Mouse (Mus musculus): ENCODE results near the gene Zfp90. TPM values are rescaled to one million over a fixed set of nuclear protein-coding genes. Genes with fewer than 3 reads are reported as not detected.

Zfp90 gene
- polyA plus RNA-seq, 1 experiment, result 3.9 TPM

GRCm38 (mm10) chr8:106454036-106454435 lies 38.9 kb downstream of the Zfp90 start:
- Histone ChIP-seq H3K79me2 (ENCODE audit: control insufficient read depth, insufficient read depth) (no peaks in the 10 kb centered on the region), H3K36me3 (ENCODE audit: control insufficient read depth, insufficient read depth) (no peaks in the 10 kb centered on the region), H3K27me3 (ENCODE audit: control insufficient read depth, insufficient read depth, insufficient read length) (no peaks in the 10 kb centered on the region), H3ac (ENCODE audit: control insufficient read depth, insufficient read length) (no peak overlapping the region), H3K4me3 (no peak overlapping the region), H3K4me2 (ENCODE audit: low read depth) (no peak overlapping the region)
- no peak for TF ChIP-seq MYOD1 (IDR thresholded peaks at IDR 0.05; ENCODE audit: control insufficient read depth in 1 of 3, insufficient read length in 2 of 3, low read depth in 2 of 3)

- Histone ChIP-seq H3ac (ENCODE audit: control insufficient read depth, insufficient read length) (no peak overlapping the region), H3K79me2 (ENCODE audit: control insufficient read depth, insufficient read depth) (no peaks in the 10 kb centered on the region), H3K4me3 (no peak overlapping the region), H3K27me3 (ENCODE audit: control insufficient read depth, insufficient read depth, insufficient read length) (no peaks in the 10 kb centered on the region), H3K4me2 (ENCODE audit: low read depth) (no peak overlapping the region), H3K36me3 (ENCODE audit: control insufficient read depth, insufficient read depth) (no peaks in the 10 kb centered on the region)
- TF ChIP-seq REST (IDR thresholded peaks at IDR 0.05; ENCODE audit: insufficient read depth, insufficient read length) (no peak), CEBPB (IDR thresholded peaks at IDR 0.05; ENCODE audit: insufficient read depth, poor library complexity, severe bottlenecking) (no peak), MYOG (IDR thresholded peaks at IDR 0.05; ENCODE audit: control insufficient read depth in 1 of 3, insufficient read depth in 1 of 3, insufficient read length in 2 of 3, low read depth in 2 of 3) (no peak), USF1 (IDR thresholded peaks at IDR 0.05; ENCODE audit: low read depth) (no peak), TCF12 (IDR thresholded peaks at IDR 0.05; ENCODE audit: insufficient read depth, poor library complexity, severe bottlenecking) (no peak), POLR2AphosphoS2 (IDR thresholded peaks at IDR 0.05; ENCODE audit: insufficient read length, low read depth) (no peak), MAX (IDR thresholded peaks at IDR 0.05; ENCODE audit: low read depth) (no peak), MYOD1 (IDR thresholded peaks at IDR 0.05; ENCODE audit: control insufficient read depth in 1 of 3, insufficient read length in 2 of 3, low read depth in 2 of 3) (no peak)
Measured at GRCm38 (mm10) chr8:106462131-106462530, 47.0 kb downstream of the Zfp90 start.

- H3K4me3 ChIP-seq, result no peak overlapping the region
- TF ChIP-seq SRF (IDR thresholded peaks at IDR 0.05; ENCODE audit: control insufficient read depth, insufficient read length, low read depth) (no peak), CEBPB (IDR thresholded peaks at IDR 0.05; ENCODE audit: insufficient read depth, poor library complexity, severe bottlenecking) (no peak), POLR2A (IDR thresholded peaks at IDR 0.05; ENCODE audit: insufficient read length, low read depth) (no peak), MYOG (IDR thresholded peaks at IDR 0.05; ENCODE audit: control insufficient read depth in 1 of 3, insufficient read depth in 1 of 3, insufficient read length in 2 of 3, low read depth in 2 of 3) (no peak), POLR2AphosphoS2 (IDR thresholded peaks at IDR 0.05; ENCODE audit: insufficient read length, low read depth) (no peak), MAX (IDR thresholded peaks at IDR 0.05; ENCODE audit: low read depth) (no peak), TCF3 (IDR thresholded peaks at IDR 0.05; ENCODE audit: insufficient read length, low read depth) (no peak), USF1 (IDR thresholded peaks at IDR 0.05; ENCODE audit: low read depth) (no peak), E2F4 (IDR thresholded peaks at IDR 0.05; ENCODE audit: insufficient read depth) (no peak)
- no peaks in the 10 kb centered on the region for H3K27me3 ChIP-seq (ENCODE audit: control insufficient read depth, insufficient read depth, insufficient read length)
- H3K79me2 ChIP-seq (ENCODE audit: control insufficient read depth, insufficient read depth), result no peaks in the 10 kb centered on the region
- H3K4me2 ChIP-seq (ENCODE audit: low read depth), result no peak overlapping the region
- no peaks in the 10 kb centered on the region for H3K36me3 ChIP-seq (ENCODE audit: control insufficient read depth, insufficient read depth)
- H3ac ChIP-seq (ENCODE audit: control insufficient read depth, insufficient read length), result no peak overlapping the region
Measured at GRCm38 (mm10) chr8:106463795-106464194, 48.7 kb downstream of the Zfp90 start.

- Histone ChIP-seq H3K4me2 (ENCODE audit: low read depth) (no peak overlapping the region), H3K27me3 (ENCODE audit: control insufficient read depth, insufficient read depth, insufficient read length) (no peaks in the 10 kb centered on the region)
- TF ChIP-seq TCF12 (IDR thresholded peaks at IDR 0.05; ENCODE audit: insufficient read depth, poor library complexity, severe bottlenecking) (no peak), MYOD1 (IDR thresholded peaks at IDR 0.05; ENCODE audit: control insufficient read depth in 1 of 3, insufficient read length in 2 of 3, low read depth in 2 of 3) (no peak), USF1 (IDR thresholded peaks at IDR 0.05; ENCODE audit: low read depth) (no peak), CEBPB (IDR thresholded peaks at IDR 0.05; ENCODE audit: insufficient read depth, poor library complexity, severe bottlenecking) (no peak), MYOG (IDR thresholded peaks at IDR 0.05; ENCODE audit: control insufficient read depth in 1 of 3, insufficient read depth in 1 of 3, insufficient read length in 2 of 3, low read depth in 2 of 3) (no peak), E2F4 (IDR thresholded peaks at IDR 0.05; ENCODE audit: insufficient read depth) (no peak), SRF (IDR thresholded peaks at IDR 0.05; ENCODE audit: control insufficient read depth, insufficient read length, low read depth) (no peak), REST (IDR thresholded peaks at IDR 0.05; ENCODE audit: insufficient read depth, insufficient read length) (no peak), MAX (IDR thresholded peaks at IDR 0.05; ENCODE audit: low read depth) (no peak), TCF3 (IDR thresholded peaks at IDR 0.05; ENCODE audit: insufficient read length, low read depth) (no peak), POLR2A (IDR thresholded peaks at IDR 0.05; ENCODE audit: insufficient read length, low read depth) (no peak), POLR2AphosphoS2 (IDR thresholded peaks at IDR 0.05; ENCODE audit: insufficient read length, low read depth) (no peak)
Measured at GRCm38 (mm10) chr8:106469485-106469884, 54.4 kb downstream of the Zfp90 start.

GRCm38 (mm10) chr8:106474001-106474400 lies 58.9 kb downstream of the Zfp90 start:
- no peaks in the 10 kb centered on the region for H3K27me3 ChIP-seq (ENCODE audit: control insufficient read depth, insufficient read depth, insufficient read length)
- H3K36me3 ChIP-seq (ENCODE audit: control insufficient read depth, insufficient read depth), result no peaks in the 10 kb centered on the region
- no peak overlapping the region for H3K4me2 ChIP-seq (ENCODE audit: low read depth)
- H3ac ChIP-seq (ENCODE audit: control insufficient read depth, insufficient read length), result no peak overlapping the region
- TF ChIP-seq USF1 (IDR thresholded peaks at IDR 0.05; ENCODE audit: low read depth) (no peak), POLR2A (IDR thresholded peaks at IDR 0.05; ENCODE audit: insufficient read length, low read depth) (no peak), SRF (IDR thresholded peaks at IDR 0.05; ENCODE audit: control insufficient read depth, insufficient read length, low read depth) (no peak), E2F4 (IDR thresholded peaks at IDR 0.05; ENCODE audit: insufficient read depth) (no peak), MAX (IDR thresholded peaks at IDR 0.05; ENCODE audit: low read depth) (no peak), POLR2AphosphoS2 (IDR thresholded peaks at IDR 0.05; ENCODE audit: insufficient read length, low read depth) (no peak), MYOD1 (IDR thresholded peaks at IDR 0.05; ENCODE audit: control insufficient read depth in 1 of 3, insufficient read length in 2 of 3, low read depth in 2 of 3) (no peak), TCF12 (IDR thresholded peaks at IDR 0.05; ENCODE audit: insufficient read depth, poor library complexity, severe bottlenecking) (no peak), CEBPB (IDR thresholded peaks at IDR 0.05; ENCODE audit: insufficient read depth, poor library complexity, severe bottlenecking) (no peak), TCF3 (IDR thresholded peaks at IDR 0.05; ENCODE audit: insufficient read length, low read depth) (no peak), MYOG (IDR thresholded peaks at IDR 0.05; ENCODE audit: control insufficient read depth in 1 of 3, insufficient read depth in 1 of 3, insufficient read length in 2 of 3, low read depth in 2 of 3) (no peak), REST (IDR thresholded peaks at IDR 0.05; ENCODE audit: insufficient read depth, insufficient read length) (no peak)
- no peaks in the 10 kb centered on the region for H3K79me2 ChIP-seq (ENCODE audit: control insufficient read depth, insufficient read depth)
- no peak overlapping the region for H3K4me3 ChIP-seq

More at GRCm38 (mm10) chr8:106469485-106469884, 54.4 kb downstream of the Zfp90 start:
- Histone ChIP-seq H3K4me3 (no peak overlapping the region), H3ac (ENCODE audit: control insufficient read depth, insufficient read length) (no peak overlapping the region), H3K79me2 (ENCODE audit: control insufficient read depth, insufficient read depth) (no peaks in the 10 kb centered on the region), H3K36me3 (ENCODE audit: control insufficient read depth, insufficient read depth) (no peaks in the 10 kb centered on the region)

Other genes with a start within 250 kb of the Zfp90 start
- 12.8 TPM for gene Slc7a6, start 246.5 kb upstream of the Zfp90 start, polyA plus RNA-seq (2012; fragmentation: generic; extraction: Trizol)
- gene Slc7a6os, start 204.4 kb upstream of the Zfp90 start, polyA plus RNA-seq (2012; fragmentation: generic; extraction: Trizol), result 21.7 TPM
- gene Prmt7, start 204.4 kb upstream of the Zfp90 start, polyA plus RNA-seq (2012; fragmentation: generic; extraction: Trizol), result 36.4 TPM
- 0.02 TPM for gene Smpd3, start 77.3 kb upstream of the Zfp90 start, polyA plus RNA-seq (2012; fragmentation: generic; extraction: Trizol)
- not detected for gene 6030452D12Rik, start 85.2 kb downstream of the Zfp90 start, polyA plus RNA-seq (2012; fragmentation: generic; extraction: Trizol)
- gene Cdh3, start 95.6 kb downstream of the Zfp90 start, polyA plus RNA-seq (2012; fragmentation: generic; extraction: Trizol), result 0.17 TPM
- gene Gm10073, start 158.1 kb downstream of the Zfp90 start, polyA plus RNA-seq (2012; fragmentation: generic; extraction: Trizol), result 99.0 TPM
- gene Cdh1, start 188.0 kb downstream of the Zfp90 start, polyA plus RNA-seq (2012; fragmentation: generic; extraction: Trizol), result 0.11 TPM

Data from myocyte (in vitro differentiated cells).